Mouse (Mus musculus): ENCODE data around the gene Lrig3. TPM values are rescaled to one million over a fixed set of nuclear protein-coding genes. Genes with fewer than 3 reads are reported as not detected.

Lrig3 gene
- total RNA-seq, 1 experiment = 33.5 TPM

DNA sequence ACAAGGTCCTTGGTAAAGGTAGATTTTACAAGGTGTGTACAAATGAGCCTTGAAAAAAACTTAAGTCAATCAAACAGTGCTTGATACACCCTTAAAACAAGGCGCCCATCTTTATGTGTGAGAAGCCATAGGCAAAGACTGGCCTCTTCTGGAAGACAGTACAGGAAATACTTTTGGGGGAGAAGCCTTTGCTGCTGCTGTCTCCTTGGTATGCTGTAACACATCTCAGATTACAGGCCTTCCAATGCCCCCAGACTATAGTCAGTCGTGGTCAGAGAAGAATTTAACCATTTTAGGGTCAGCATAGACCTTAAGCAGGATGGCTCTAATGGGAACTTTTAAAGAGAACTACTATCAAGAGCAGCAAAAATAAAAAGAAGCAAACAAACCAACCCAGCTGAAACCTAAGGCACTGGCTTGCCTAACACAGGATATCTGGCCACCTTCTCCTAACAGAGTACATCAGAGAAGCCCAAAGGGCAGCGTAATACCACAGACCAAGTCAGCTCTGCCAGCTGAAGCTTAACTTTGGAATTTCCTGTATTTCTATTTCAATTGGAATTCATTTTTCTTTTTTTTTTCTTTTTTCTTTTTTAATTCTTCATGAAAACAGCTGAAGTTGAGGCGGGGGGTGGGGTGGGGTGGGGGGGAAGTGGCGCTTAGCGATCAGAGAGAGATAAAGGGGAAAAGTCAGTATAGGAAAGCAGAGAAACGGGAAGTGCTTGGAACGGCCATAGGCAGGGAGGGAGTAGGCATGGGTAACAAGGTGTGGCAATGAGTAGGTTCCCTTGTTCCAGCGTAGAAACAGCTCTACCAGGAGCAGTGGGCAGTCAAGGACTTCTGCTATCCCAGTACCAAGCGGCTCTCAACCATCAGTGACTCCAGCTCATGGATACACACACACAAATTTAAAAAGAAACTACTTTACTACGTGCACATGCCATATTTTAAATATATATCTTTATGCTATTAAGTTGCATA lies 28.2 kb upstream of the Lrig3 start:
- no peak overlapping the region for H3K27ac ChIP-seq (ENCODE audit: insufficient read depth, low read depth, low read length, poor library complexity, severe bottlenecking)
- no peak overlapping the region for H3K9ac ChIP-seq (ENCODE audit: insufficient read depth, low read depth, low read length, poor library complexity, severe bottlenecking)
- DNase-seq (ENCODE audit: low read depth, low spot score) = no peak
- peaks cover 2 to 12% of the 10 kb centered on the region in 2 experiments for H3K4me1 ChIP-seq (ENCODE audit: control insufficient read depth in 2 of 2, insufficient read depth in 2 of 2, low read length in 2 of 2, poor library complexity in 1 of 2)
- no peak for TF ChIP-seq CHD2 (IDR thresholded peaks at IDR 0.05; ENCODE audit: low read depth, low read length)
- TF ChIP-seq HCFC1 (IDR thresholded peaks at IDR 0.05; ENCODE audit: borderline replicate concordance, insufficient read depth, low read length) = no peak
- TF ChIP-seq MAFK (IDR thresholded peaks at IDR 0.05; ENCODE audit: insufficient read depth, low read depth, low read length) = no peak
- TF ChIP-seq ZC3H11A (IDR thresholded peaks at IDR 0.05; ENCODE audit: borderline replicate concordance, low read depth, low read length) = no peak
- no peaks in the 10 kb centered on the region for H3K9me3 ChIP-seq (ENCODE audit: control insufficient read depth, insufficient read depth, low read depth, low read length)
- H3K4me3 ChIP-seq (ENCODE audit: insufficient read depth in 1 of 2, low read depth in 1 of 2, low read length in 2 of 2, poor library complexity in 1 of 2, severe bottlenecking in 1 of 2) = no peak overlapping the region
- in situ Hi-C loops (cut with MboI; ENCODE audit: low sequenced_read_pairs in 2 of 2, unreplicated experiment in 2 of 2) = no loop called here
- no peaks in the 10 kb centered on the region for H3K36me3 ChIP-seq (ENCODE audit: control insufficient read depth, insufficient read depth, low read length, poor library complexity, severe bottlenecking)

DNA sequence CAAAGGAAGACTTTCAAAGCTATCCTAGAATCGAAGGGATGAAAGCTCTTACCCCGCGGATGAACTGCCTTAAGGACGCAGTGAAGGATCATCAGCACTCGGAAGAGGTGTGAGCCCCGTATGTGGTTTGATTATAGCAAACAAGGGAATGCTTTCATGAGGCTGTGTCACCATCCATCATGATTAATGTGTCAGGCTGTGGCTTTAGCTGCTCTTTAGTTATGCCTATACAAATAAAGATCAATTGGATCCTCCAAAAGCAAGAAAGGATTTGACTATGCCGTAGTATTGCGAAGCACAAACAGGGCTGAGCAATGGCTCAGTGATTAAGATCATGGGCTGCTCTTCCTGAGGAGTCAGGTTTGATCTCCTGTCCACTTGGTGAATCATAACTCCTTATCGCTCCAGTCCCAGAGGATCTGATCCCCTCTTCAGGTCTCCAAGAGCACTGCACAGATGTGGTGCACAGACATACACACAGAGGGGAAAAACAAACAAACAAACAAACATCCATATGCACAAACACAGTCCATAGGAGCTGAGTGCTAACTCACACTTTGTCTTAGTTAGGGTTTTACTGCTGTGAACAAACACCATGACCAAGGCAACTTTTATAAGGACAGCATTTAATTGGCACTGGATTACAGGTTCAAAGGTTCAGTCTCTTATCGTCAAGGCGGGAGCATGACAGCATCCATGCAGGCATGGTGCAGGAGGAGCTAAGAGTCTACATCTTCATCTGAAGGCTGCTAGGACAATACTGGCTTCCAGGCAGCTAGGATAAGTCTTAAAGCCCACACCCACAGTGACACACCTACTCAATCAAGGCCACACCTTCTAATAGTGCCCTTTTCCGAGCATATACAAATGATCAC lies 27.2 kb upstream of the Lrig3 start:
- Histone ChIP-seq H3K4me1 (ENCODE audit: control insufficient read depth in 2 of 2, insufficient read depth in 2 of 2, low read length in 2 of 2, poor library complexity in 1 of 2) (peaks cover 2 to 12% of the 10 kb centered on the region in 2 experiments), H3K9me3 (ENCODE audit: control insufficient read depth, insufficient read depth, low read depth, low read length) (no peaks in the 10 kb centered on the region), H3K9ac (ENCODE audit: insufficient read depth, low read depth, low read length, poor library complexity, severe bottlenecking) (no peak overlapping the region), H3K4me3 (ENCODE audit: insufficient read depth in 1 of 2, low read depth in 1 of 2, low read length in 2 of 2, poor library complexity in 1 of 2, severe bottlenecking in 1 of 2) (no peak overlapping the region), H3K36me3 (ENCODE audit: control insufficient read depth, insufficient read depth, low read length, poor library complexity, severe bottlenecking) (no peaks in the 10 kb centered on the region), H3K27ac (ENCODE audit: insufficient read depth, low read depth, low read length, poor library complexity, severe bottlenecking) (no peak overlapping the region)
- TF ChIP-seq MAFK (IDR thresholded peaks at IDR 0.05; ENCODE audit: insufficient read depth, low read depth, low read length) = no peak
- TF ChIP-seq ZNF384 (IDR thresholded peaks at IDR 0.05; ENCODE audit: low read depth, low read length) = no peak
- no peak for TF ChIP-seq HCFC1 (IDR thresholded peaks at IDR 0.05; ENCODE audit: borderline replicate concordance, insufficient read depth, low read length)
- TF ChIP-seq ZC3H11A (IDR thresholded peaks at IDR 0.05; ENCODE audit: borderline replicate concordance, low read depth, low read length) = no peak
- no peak for TF ChIP-seq CHD2 (IDR thresholded peaks at IDR 0.05; ENCODE audit: low read depth, low read length)
- no peak for DNase-seq (ENCODE audit: low read depth, low spot score)
- in situ Hi-C loops (cut with MboI; ENCODE audit: low sequenced_read_pairs in 2 of 2, unreplicated experiment in 2 of 2) = no loop called here

DNA sequence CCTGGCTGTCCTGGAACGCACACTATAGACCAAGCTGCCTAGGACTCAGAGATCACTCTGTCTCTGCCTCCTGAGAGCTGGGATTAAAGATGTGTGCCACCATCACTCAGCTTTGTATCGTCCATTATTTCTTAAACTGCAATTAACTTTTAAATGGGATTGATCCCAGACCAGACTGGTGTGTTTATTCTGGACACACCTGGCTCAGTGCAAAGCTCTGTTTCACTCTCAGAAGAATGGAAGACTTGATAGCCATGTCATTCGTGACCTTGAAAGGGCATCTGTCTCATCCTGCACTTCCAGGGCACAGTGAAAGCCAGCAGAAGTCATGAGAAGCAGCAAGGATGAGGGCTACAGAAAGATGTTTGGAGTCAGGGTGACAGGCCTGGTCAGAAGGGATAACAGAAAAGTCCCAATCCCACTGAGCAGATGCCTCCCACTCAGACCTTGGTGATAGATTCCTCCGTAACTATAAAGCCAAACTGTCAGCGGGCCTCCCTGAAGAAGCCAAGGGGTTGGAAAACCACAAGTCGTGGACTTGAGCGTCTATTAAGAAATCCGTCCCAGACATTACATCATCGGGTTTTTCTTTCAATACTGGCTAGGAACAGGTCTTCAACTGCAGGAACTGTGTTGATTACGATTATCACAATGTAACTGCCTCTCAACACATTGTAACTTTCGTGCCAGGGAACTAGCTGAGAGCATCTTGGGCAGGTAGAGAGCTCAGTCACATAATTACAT lies 25.5 kb upstream of the Lrig3 start:
- H3K4me1 ChIP-seq (ENCODE audit: control insufficient read depth in 2 of 2, insufficient read depth in 2 of 2, low read length in 2 of 2, poor library complexity in 1 of 2) = peaks cover 2 to 14% of the 10 kb centered on the region in 2 experiments

DNA sequence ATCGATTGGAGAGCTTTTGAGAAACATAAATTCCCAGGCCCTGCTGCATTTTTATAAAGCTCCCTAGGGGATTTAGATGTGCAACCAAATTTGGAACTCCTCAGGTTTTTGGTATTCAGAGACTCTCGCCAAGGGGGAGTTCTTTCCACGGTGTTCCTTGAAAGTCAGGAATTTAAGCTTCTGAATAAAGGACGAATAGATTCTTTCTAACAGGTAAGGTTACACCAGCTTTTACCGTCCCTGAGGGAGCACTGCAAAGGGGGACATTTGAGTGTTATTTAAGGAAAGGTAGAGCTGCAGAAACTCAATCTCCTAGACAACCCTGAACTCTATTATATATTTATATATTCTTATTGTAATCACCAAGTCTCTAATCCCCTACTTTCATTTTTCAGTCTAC lies 22.9 kb upstream of the Lrig3 start:
- Histone ChIP-seq H3K9me3 (ENCODE audit: control insufficient read depth, insufficient read depth, low read depth, low read length) (no peaks in the 10 kb centered on the region), H3K4me3 (ENCODE audit: insufficient read depth in 1 of 2, low read depth in 1 of 2, low read length in 2 of 2, poor library complexity in 1 of 2, severe bottlenecking in 1 of 2) (no peak overlapping the region), H3K36me3 (ENCODE audit: control insufficient read depth, insufficient read depth, low read length, poor library complexity, severe bottlenecking) (no peaks in the 10 kb centered on the region), H3K4me1 (ENCODE audit: control insufficient read depth in 2 of 2, insufficient read depth in 2 of 2, low read length in 2 of 2, poor library complexity in 1 of 2) (peaks cover 2 to 14% of the 10 kb centered on the region in 2 experiments), H3K27ac (ENCODE audit: insufficient read depth, low read depth, low read length, poor library complexity, severe bottlenecking) (no peak overlapping the region), H3K9ac (ENCODE audit: insufficient read depth, low read depth, low read length, poor library complexity, severe bottlenecking) (no peak overlapping the region)
- in situ Hi-C loops (cut with MboI; ENCODE audit: low sequenced_read_pairs in 2 of 2, unreplicated experiment in 2 of 2) = no loop called here
- no peak for DNase-seq (ENCODE audit: low read depth, low spot score)
- TF ChIP-seq ZC3H11A (IDR thresholded peaks at IDR 0.05; ENCODE audit: borderline replicate concordance, low read depth, low read length) (no peak), ZNF384 (IDR thresholded peaks at IDR 0.05; ENCODE audit: low read depth, low read length) (no peak), HCFC1 (IDR thresholded peaks at IDR 0.05; ENCODE audit: borderline replicate concordance, insufficient read depth, low read length) (no peak), CHD2 (IDR thresholded peaks at IDR 0.05; ENCODE audit: low read depth, low read length) (no peak), MAFK (IDR thresholded peaks at IDR 0.05; ENCODE audit: insufficient read depth, low read depth, low read length) (no peak)

More for the DNA sequence above, 25.5 kb upstream of the Lrig3 start:
- in situ Hi-C loops (cut with MboI; ENCODE audit: low sequenced_read_pairs in 2 of 2, unreplicated experiment in 2 of 2) = no loop called here
- Histone ChIP-seq H3K9ac (ENCODE audit: insufficient read depth, low read depth, low read length, poor library complexity, severe bottlenecking) (peak overlapping the region; percentile 26; the same call in 1 of the 2 replicates), H3K36me3 (ENCODE audit: control insufficient read depth, insufficient read depth, low read length, poor library complexity, severe bottlenecking) (no peaks in the 10 kb centered on the region), H3K27ac (ENCODE audit: insufficient read depth, low read depth, low read length, poor library complexity, severe bottlenecking) (no peak overlapping the region), H3K4me3 (ENCODE audit: insufficient read depth in 1 of 2, low read depth in 1 of 2, low read length in 2 of 2, poor library complexity in 1 of 2, severe bottlenecking in 1 of 2) (no peak overlapping the region), H3K9me3 (ENCODE audit: control insufficient read depth, insufficient read depth, low read depth, low read length) (no peaks in the 10 kb centered on the region)
- TF ChIP-seq HCFC1 (IDR thresholded peaks at IDR 0.05; ENCODE audit: borderline replicate concordance, insufficient read depth, low read length) (no peak), ZC3H11A (IDR thresholded peaks at IDR 0.05; ENCODE audit: borderline replicate concordance, low read depth, low read length) (no peak), CHD2 (IDR thresholded peaks at IDR 0.05; ENCODE audit: low read depth, low read length) (no peak), ZNF384 (IDR thresholded peaks at IDR 0.05; ENCODE audit: low read depth, low read length) (no peak), MAFK (IDR thresholded peaks at IDR 0.05; ENCODE audit: insufficient read depth, low read depth, low read length) (no peak)
- DNase-seq (ENCODE audit: low read depth, low spot score) = peak; percentile 55
